Mouse (Mus musculus) heart, embryonic 16.5 days (tissue): ENCODE measurements around the gene Pdlim4. TPM values are rescaled to one million over a fixed set of nuclear protein-coding genes. Genes with fewer than 3 reads are reported as not detected.

Experiments
- ATAC-seq: fragments of 200-750 bp; cut with Nextera tagmentation; replicated peaks from 2 replicates; pipeline ENCODE4 v1.8.0; 2017; ENCODE audit warnings: moderate number of reproducible peaks; ENCODE audit not compliant: insufficient read depth, low FRiP score; ENCODE audit errors: extremely low read depth
- H3K27ac ChIP-seq: fragments of 300-500 bp; sonication (generic); 2 replicates; pipeline ENCODE4 v1.5.1; 2014; ENCODE audit warnings: mild to moderate bottlenecking, low read length, control low read depth, moderate library complexity
- H3K27me3 ChIP-seq: fragments of 300-500 bp; sonication (generic); 2 replicates; pipeline ENCODE4 v1.6.1; 2014; ENCODE audit warnings: low read length, mixed read lengths; ENCODE audit not compliant: control insufficient read depth, insufficient read depth
- H3K36me3 ChIP-seq: fragments of 300-500 bp; sonication (generic); 2 replicates; pipeline ENCODE4 v1.6.1; 2014; ENCODE audit not compliant: control insufficient read depth, insufficient read depth
- H3K4me1 ChIP-seq: fragments of 300-500 bp; sonication (generic); 2 replicates; pipeline ENCODE4 v1.6.1; 2014; ENCODE audit warnings: low read length, mixed read lengths; ENCODE audit not compliant: control insufficient read depth, insufficient read depth
- H3K4me2 ChIP-seq: fragments of 300-500 bp; sonication (generic); 2 replicates; pipeline ENCODE4 v1.6.1; 2014; ENCODE audit warnings: low read depth, mild to moderate bottlenecking, control low read depth, low read length
- H3K4me3 ChIP-seq: fragments of 300-500 bp; sonication (generic); 2 replicates; pipeline ENCODE4 v1.5.1; 2014; ENCODE audit warnings: mild to moderate bottlenecking, control low read depth, low read length
- H3K9ac ChIP-seq: fragments of 300-500 bp; sonication (generic); 2 replicates; pipeline ENCODE4 v1.6.1; 2014; ENCODE audit warnings: low read length, control low read depth
- H3K9me3 ChIP-seq: fragments of 300-500 bp; sonication (generic); replicated peaks from 2 replicates; pipeline ENCODE4 v1.6.1; 2016; ENCODE audit warnings: low read length; ENCODE audit not compliant: control insufficient read depth
- WGBS: fragments of 180-500 bp; shearing (Covaris S2); extraction: QIAGEN DNeasy Blood & Tissue Kit; methylation state at CpG from one replicate; pipeline ENCODE4 v1.1.7; 2014; 5-methylcytosine and 5-hydroxymethylcytosine counted together
- polyA plus RNA-seq: library from polyadenylated mRNA; unstranded; fragments of >200 nt; fragmentation: Nextera tagmentation; extraction: Ambion mirVana; gene quantifications from 2 replicates; pipeline ENCODE4 v1.2.1, GENCODE M21; 2015

The Pdlim4 gene
- polyA plus RNA-seq, 1 experiment from 2014 or later, result 26.4 TPM

DNA sequence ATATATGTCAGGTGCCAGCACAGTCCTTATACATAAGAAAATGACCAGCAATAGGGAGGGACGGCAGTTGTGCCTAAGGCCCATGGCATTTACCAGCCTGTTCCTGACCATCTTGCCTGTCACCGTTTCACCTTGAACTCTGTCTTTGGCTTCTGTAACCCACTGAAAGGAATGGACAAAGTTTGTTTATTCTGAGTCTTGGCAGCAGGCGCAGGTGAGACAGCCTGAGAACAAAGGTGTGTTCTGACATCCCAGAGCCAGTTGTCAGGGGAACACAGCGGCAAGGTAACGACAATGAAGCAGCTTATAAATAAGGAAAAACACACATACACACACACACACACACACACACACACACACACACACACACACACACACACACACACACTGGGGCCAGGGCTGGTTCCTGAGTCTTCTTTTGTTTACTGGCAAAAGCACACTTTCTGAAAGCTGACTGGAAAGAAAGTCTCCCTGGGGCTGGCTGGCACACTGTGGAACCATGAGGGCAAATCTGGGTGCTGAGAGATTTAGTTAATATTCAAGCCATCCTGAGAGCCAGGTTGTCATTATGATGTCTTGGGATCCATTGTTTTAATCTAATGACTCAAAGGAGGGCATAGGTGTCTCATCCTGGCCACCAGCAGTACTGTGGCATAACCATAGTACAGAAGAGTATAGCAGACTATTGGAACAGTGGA, 47.3 kb downstream of the Pdlim4 start:
- 86% methylated on average over 5 of the region's 5 CpGs for WGBS
- no peak for ATAC-seq

DNA sequence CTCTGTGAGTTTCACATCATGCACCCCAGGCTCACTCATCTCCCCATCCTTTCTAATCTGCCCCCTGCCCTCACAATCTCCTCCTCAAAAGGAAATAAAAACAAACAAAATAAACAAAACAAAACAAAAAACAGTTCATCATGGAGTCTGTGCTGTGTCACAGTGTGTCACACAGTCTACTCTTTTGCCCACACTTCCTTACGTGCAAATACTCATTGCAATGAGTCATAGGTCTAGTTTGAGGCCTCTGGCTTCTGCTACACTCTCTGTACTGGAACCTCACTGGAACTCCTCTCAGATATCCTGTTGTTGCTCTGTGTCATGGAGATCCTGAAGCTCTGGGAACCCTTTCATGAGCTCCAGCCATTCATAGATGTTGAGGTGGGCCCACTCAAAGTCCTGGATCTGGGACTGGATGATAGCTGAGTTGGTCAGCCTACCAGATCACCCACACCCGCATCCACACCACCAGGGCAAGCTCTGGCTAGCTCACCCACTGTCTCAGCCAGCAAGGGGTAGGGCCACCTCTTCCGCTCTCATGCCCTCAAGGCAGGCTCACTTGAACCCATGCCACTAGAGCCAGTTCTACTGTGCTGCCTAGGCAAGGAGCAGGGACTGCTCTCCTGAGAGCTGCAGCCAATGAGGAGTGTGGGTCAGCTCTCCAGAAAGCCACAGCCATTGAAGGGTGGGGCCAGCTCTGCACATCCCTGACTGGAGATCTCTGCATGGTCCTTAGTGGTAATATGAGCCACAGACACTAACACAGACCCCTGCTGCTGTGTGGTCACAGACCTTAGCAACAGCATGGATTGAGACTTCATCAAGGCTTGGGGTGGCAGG, 49.7 kb downstream of the Pdlim4 start:
- Histone ChIP-seq H3K27ac (no peak overlapping the region), H3K27me3 (no peaks in the 10 kb centered on the region), H3K4me2 (no peak overlapping the region), H3K4me1 (no peaks in the 10 kb centered on the region), H3K36me3 (no peaks in the 10 kb centered on the region), H3K4me3 (no peak overlapping the region), H3K9me3 (no peaks in the 10 kb centered on the region), H3K9ac (no peak overlapping the region)
- ATAC-seq, result no peak
- 78% methylated on average over 3 of the region's 3 CpGs for WGBS

More for the DNA sequence above, 47.3 kb downstream of the Pdlim4 start:
- no peak overlapping the region for H3K4me2 ChIP-seq
- H3K27me3 ChIP-seq, result peaks cover 7% of the 10 kb centered on the region; the same call in 1 of the 2 replicates
- H3K27ac ChIP-seq, result no peak overlapping the region
- no peak overlapping the region for H3K4me3 ChIP-seq
- H3K4me1 ChIP-seq, result no peaks in the 10 kb centered on the region
- H3K9me3 ChIP-seq, result no peaks in the 10 kb centered on the region
- no peak overlapping the region for H3K9ac ChIP-seq
- H3K36me3 ChIP-seq, result no peaks in the 10 kb centered on the region

- no peak for ATAC-seq
- Histone ChIP-seq H3K4me3 (no peak overlapping the region), H3K9me3 (no peaks in the 10 kb centered on the region), H3K36me3 (no peaks in the 10 kb centered on the region), H3K9ac (no peak overlapping the region), H3K4me2 (no peak overlapping the region), H3K27ac (no peak overlapping the region), H3K4me1 (no peaks in the 10 kb centered on the region), H3K27me3 (no peaks in the 10 kb centered on the region)
- WGBS, result 62% methylated on average over 4 of the region's 4 CpGs
Measured at GRCm38 (mm10) chr11:54017596-54017995, 51.2 kb downstream of the Pdlim4 start.

DNA sequence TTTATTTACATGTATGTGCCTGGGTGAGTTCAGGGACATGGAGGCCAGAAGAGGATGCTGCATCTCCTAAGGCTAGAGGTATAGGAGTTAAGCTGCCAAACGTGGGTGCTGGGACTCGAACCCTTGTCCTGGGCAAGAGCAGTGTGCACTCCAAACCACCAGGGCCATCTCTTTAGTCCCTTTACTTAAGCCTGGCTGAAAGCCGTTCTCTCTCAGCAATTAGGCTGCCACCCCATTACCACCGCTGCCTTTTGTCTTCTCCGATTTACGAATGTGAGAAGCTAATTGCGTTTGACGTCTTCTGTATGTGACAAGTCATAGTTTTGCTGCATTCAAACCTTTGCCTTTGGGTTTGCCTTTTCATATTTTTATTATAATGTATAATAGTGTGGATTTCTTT, 52.8 kb downstream of the Pdlim4 start:
- ATAC-seq, result no peak
- WGBS, result 80% methylated on average over 8 of the region's 8 CpGs
- Histone ChIP-seq H3K27ac (no peak overlapping the region), H3K36me3 (no peaks in the 10 kb centered on the region), H3K9ac (no peak overlapping the region), H3K27me3 (no peaks in the 10 kb centered on the region), H3K9me3 (no peaks in the 10 kb centered on the region), H3K4me2 (no peak overlapping the region), H3K4me3 (no peak overlapping the region), H3K4me1 (no peaks in the 10 kb centered on the region)

- Histone ChIP-seq H3K9ac (no peak overlapping the region), H3K4me2 (no peak overlapping the region), H3K27me3 (no peaks in the 10 kb centered on the region), H3K27ac (no peak overlapping the region), H3K9me3 (no peaks in the 10 kb centered on the region), H3K4me3 (no peak overlapping the region), H3K36me3 (no peaks in the 10 kb centered on the region), H3K4me1 (no peaks in the 10 kb centered on the region)
- 82% methylated on average over 5 of the region's 5 CpGs for WGBS
- ATAC-seq, result no peak
Measured at GRCm38 (mm10) chr11:54012961-54013360, 55.9 kb downstream of the Pdlim4 start.

DNA sequence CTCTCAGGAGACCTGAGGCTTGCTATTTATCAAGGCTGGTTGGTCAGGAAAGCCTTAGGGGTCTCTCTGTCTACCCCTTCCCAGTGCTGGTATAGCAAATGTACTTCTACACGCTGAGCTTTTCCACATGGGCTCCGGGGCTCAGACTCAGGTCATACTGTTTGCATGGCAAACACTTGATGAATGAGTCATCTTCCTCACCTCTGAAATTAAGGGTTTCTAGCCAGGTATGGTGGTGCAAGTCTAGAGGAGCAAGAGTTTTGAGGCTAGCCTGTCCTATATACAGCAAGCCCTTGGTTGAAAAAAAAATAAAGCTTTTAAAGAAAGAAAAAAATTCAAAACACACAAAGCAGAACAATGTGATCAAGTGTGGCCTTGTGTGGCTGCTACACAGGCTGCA, 57.6 kb downstream of the Pdlim4 start:
- no peak overlapping the region for H3K9ac ChIP-seq
- no peak overlapping the region for H3K27ac ChIP-seq
- no peaks in the 10 kb centered on the region for H3K27me3 ChIP-seq
- H3K4me1 ChIP-seq, result peaks cover 3% of the 10 kb centered on the region; the same call in 1 of the 2 replicates
- H3K4me2 ChIP-seq, result no peak overlapping the region
- WGBS, result 83% methylated on average over 2 of the region's 2 CpGs
- ATAC-seq, result no peak
- no peaks in the 10 kb centered on the region for H3K36me3 ChIP-seq
- H3K4me3 ChIP-seq, result no peak overlapping the region
- H3K9me3 ChIP-seq, result no peaks in the 10 kb centered on the region

DNA sequence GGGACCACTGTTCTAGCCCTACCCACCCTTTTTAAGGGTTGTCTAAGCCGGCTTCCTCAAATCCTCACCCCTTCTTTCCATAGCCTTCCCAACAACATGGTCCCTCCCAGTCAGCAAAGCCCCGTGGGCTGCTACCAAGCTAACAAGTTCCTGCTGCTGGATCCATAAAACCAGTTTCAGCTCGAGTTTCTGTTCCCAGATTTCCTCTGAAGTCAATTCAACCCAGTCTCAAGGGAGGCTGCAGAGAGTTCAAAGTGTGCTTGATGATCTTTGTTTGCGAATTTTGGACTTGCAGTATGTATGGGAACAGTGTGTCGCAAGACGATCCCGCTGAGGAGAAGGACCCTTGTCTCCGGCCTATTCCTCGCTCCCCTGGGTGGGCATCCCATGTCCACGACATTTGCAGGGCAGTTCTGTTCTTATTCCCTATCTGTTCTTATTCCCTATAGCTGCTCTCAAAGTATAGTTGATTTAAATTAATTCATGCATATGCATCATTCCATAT, 60.3 kb downstream of the Pdlim4 start:
- H3K4me2 ChIP-seq, result no peak overlapping the region
- ATAC-seq, result no peak
- peaks cover 3% of the 10 kb centered on the region; the same call in 1 of the 2 replicates for H3K4me1 ChIP-seq
- no peaks in the 10 kb centered on the region for H3K27me3 ChIP-seq
- H3K4me3 ChIP-seq, result no peak overlapping the region
- no peaks in the 10 kb centered on the region for H3K9me3 ChIP-seq
- WGBS, result 77% methylated on average over 10 of the region's 10 CpGs
- no peak overlapping the region for H3K9ac ChIP-seq
- H3K27ac ChIP-seq, result no peak overlapping the region
- H3K36me3 ChIP-seq, result no peaks in the 10 kb centered on the region

DNA sequence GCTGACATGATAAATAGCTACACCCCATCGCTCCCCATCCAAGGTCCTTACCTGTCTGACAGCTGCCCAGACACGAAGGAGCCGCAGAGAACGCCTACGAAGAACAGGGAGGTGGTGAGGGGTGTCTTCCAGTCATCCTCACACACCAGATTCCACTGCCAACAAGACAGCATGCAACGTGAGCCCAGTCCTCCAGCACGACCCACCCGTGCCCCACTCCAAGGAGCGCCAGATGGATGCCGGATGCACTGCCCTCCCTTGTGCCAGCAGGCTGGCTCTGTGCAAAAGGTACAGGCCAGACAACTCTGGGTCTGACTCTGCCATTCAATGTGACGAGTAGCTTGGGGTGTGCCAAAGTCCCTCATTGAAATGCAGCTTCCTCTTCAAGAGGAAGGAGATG, 61.1 kb downstream of the Pdlim4 start:
- WGBS, result 78% methylated on average over 11 of the region's 11 CpGs
- no peak for ATAC-seq
- H3K36me3 ChIP-seq, result no peaks in the 10 kb centered on the region

DNA sequence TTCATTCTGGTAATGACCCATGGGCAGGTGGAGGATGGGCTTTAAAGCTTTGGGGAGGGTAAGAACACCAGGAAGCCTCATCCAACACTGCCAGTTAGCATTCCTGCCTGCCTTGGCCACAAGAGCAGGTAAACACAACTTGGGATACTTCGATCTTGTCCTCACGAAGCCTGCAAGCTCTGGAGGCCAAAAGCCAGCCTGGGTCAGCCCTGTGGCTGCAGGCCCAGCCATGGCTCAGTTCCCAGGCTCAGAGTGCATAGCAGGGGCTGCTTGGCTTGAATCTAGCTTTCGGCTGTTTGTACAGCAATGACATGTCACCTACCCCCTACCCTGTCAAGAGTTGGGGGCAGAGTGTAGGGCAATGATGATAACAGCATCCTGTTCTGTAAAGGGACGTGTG, 61.9 kb downstream of the Pdlim4 start:
- Histone ChIP-seq H3K4me1 (peaks cover 3% of the 10 kb centered on the region; the same call in 1 of the 2 replicates), H3K27me3 (no peaks in the 10 kb centered on the region), H3K4me3 (no peak overlapping the region), H3K4me2 (no peak overlapping the region), H3K9me3 (no peaks in the 10 kb centered on the region), H3K27ac (no peak overlapping the region), H3K9ac (no peak overlapping the region), H3K36me3 (no peaks in the 10 kb centered on the region)
- 62% methylated on average over 4 of the region's 4 CpGs for WGBS
- ATAC-seq, result no peak

More for the DNA sequence above, 61.1 kb downstream of the Pdlim4 start:
- H3K27me3 ChIP-seq, result no peaks in the 10 kb centered on the region
- H3K4me3 ChIP-seq, result no peak overlapping the region
- H3K9me3 ChIP-seq, result no peaks in the 10 kb centered on the region
- peaks cover 3% of the 10 kb centered on the region; the same call in 1 of the 2 replicates for H3K4me1 ChIP-seq
- no peak overlapping the region for H3K9ac ChIP-seq
- no peak overlapping the region for H3K4me2 ChIP-seq
- no peak overlapping the region for H3K27ac ChIP-seq
